In the genomic region with DNA sequence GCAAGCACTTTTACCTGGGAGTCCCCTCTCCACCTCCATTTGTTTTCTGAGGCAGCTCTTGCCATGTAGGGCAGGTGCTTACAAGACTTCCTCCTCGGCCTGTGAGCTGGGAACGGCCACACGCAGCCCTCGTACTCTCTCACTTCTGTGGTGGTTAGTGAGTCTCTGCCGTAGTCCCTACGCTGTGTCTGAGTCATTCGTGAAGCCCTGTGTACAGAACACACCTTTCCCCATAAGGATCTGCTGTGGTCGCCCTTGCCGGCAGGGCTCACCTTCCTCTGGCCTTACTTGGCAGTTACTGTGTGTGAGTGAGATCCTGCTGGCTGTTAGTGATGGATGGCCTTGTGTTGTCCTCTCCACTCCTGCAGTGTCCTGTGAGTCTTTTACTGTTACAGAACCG, we compare ENCODE assay signal across 11 mouse cellular contexts. TPM values are rescaled to one million over a fixed set of nuclear protein-coding genes. Genes with fewer than 3 reads are reported as not detected.
A peak's percentile ranks its signal among the peaks of the same experiment; 100 is the strongest.
DNase-seq lines count a peak whose midpoint lies in the region; ATAC-seq and TF ChIP-seq lines count a peak whose summit lies in the region.
"Had no signal": no experiment of that assay in that cellular context is flagged by ENCODE, and none has a peak within 500 bp of the region (broad histone marks: within the 10 kb centered on the region; RNA-seq: fewer than 3 reads in every experiment).

No protein-coding gene starts in this region.

- no peak overlapping the region for H3K9ac ChIP-seq in hindbrain, embryonic 13.5 days
- no peak overlapping the region for H3K9ac ChIP-seq in hindbrain, embryonic 11.5 days (ENCODE audit: low read depth, low read length)
- H3K9ac ChIP-seq: embryonic facial prominence, embryonic 13.5 days had no signal

- H3K4me1 ChIP-seq in hindbrain, embryonic 13.5 days (replicated peaks): peaks cover 16% of the 10 kb centered on the region
- H3K4me1 ChIP-seq in hindbrain, embryonic 11.5 days (replicated peaks; ENCODE audit: control insufficient read depth, insufficient read depth, low read length): no peaks in the 10 kb centered on the region
- peaks cover 19% of the 10 kb centered on the region for H3K4me1 ChIP-seq in olfactory bulb, adult 2 months (ENCODE audit: control insufficient read depth, insufficient read depth, low read length)
- H3K4me1 ChIP-seq: embryonic facial prominence, embryonic 13.5 days had no signal

- no peak for TF ChIP-seq CTCF in olfactory bulb, adult 2 months (IDR thresholded peaks at IDR 0.05; ENCODE audit: insufficient read depth, low read depth, low read length)

- H3K27me3 ChIP-seq in hindbrain, embryonic 13.5 days: no peaks in the 10 kb centered on the region
- H3K27me3 ChIP-seq in hindbrain, embryonic 11.5 days (ENCODE audit: control insufficient read depth, insufficient read depth, low read length): no peaks in the 10 kb centered on the region
- H3K27me3 ChIP-seq: embryonic facial prominence, embryonic 13.5 days had no signal

- DNase-seq in hindbrain, embryonic 11.5 days (ENCODE audit: low spot score): no peak
- peak; percentile 43 for DNase-seq in urinary bladder, postnatal 14 days (ENCODE audit: low spot score)
- no peak for DNase-seq in urinary bladder, postnatal 25 days (ENCODE audit: low spot score)
- DNase-seq in left cerebral cortex, postnatal 25 days (ENCODE audit: low spot score in 2 of 2): no peak
- no peak for DNase-seq in gastrocnemius, postnatal 36 days

- ATAC-seq in hindbrain, embryonic 13.5 days (ENCODE audit: low FRiP score): no peak
- ATAC-seq in hindbrain, embryonic 11.5 days (ENCODE audit: low FRiP score): no peak
- ATAC-seq in monocyte, adult 5-6 weeks (replicated peaks; ENCODE audit: insufficient number of reproducible peaks, low FRiP score, low TSS enrichment, poor library complexity, severe bottlenecking): no peak; the same call in 1 of the 2 replicates

- H3K9me3 ChIP-seq in hindbrain, embryonic 13.5 days: no peaks in the 10 kb centered on the region
- no peaks in the 10 kb centered on the region for H3K9me3 ChIP-seq in hindbrain, embryonic 11.5 days (ENCODE audit: control insufficient read depth, low read length)
- H3K9me3 ChIP-seq: embryonic facial prominence, embryonic 13.5 days had no signal

- intact Hi-C loops in left cerebral cortex, postnatal 25 days (cut with DNase I): no loop called here
- intact Hi-C loops in gastrocnemius, postnatal 36 days (cut with DNase I): no loop called here

- peaks cover 71% of the 10 kb centered on the region for H3K36me3 ChIP-seq in hindbrain, embryonic 13.5 days
- H3K36me3 ChIP-seq in hindbrain, embryonic 11.5 days (ENCODE audit: control insufficient read depth, insufficient read depth, low read length): peaks cover 8% of the 10 kb centered on the region; the same call in 1 of the 2 replicates

- H3K4me2 ChIP-seq in hindbrain, embryonic 13.5 days: no peak overlapping the region
- H3K4me2 ChIP-seq in hindbrain, embryonic 11.5 days (replicated peaks; ENCODE audit: low read depth, low read length): no peak overlapping the region
- H3K4me2 ChIP-seq: embryonic facial prominence, embryonic 13.5 days; liver, embryonic 11.5 days had no signal

- no peak for TF ChIP-seq POLR2A in olfactory bulb, adult 2 months (IDR thresholded peaks at IDR 0.05; ENCODE audit: insufficient read depth, low read depth, low read length)

- 92% methylated on average over 10 of the region's 10 CpGs for WGBS in hindbrain, embryonic 13.5 days
- 92% methylated on average over 10 of the region's 10 CpGs for WGBS in hindbrain, embryonic 11.5 days
- 87% methylated on average over 10 of the region's 10 CpGs for WGBS in olfactory bulb, adult 2 months

- peak overlapping the region; percentile 69 for H3K27ac ChIP-seq in hindbrain, embryonic 13.5 days
- no peak overlapping the region for H3K27ac ChIP-seq in hindbrain, embryonic 11.5 days (ENCODE audit: low read depth, low read length)
- peak overlapping the region; percentile 18; the same call in 1 of the 2 replicates for H3K27ac ChIP-seq in olfactory bulb, adult 2 months (ENCODE audit: insufficient read depth, low read depth, low read length)
- H3K27ac ChIP-seq: embryonic facial prominence, embryonic 13.5 days had no signal

- H3K4me3 ChIP-seq in hindbrain, embryonic 13.5 days: no peak overlapping the region
- no peak overlapping the region for H3K4me3 ChIP-seq in hindbrain, embryonic 11.5 days (ENCODE audit: low read depth, low read length)
- H3K4me3 ChIP-seq in olfactory bulb, adult 2 months (ENCODE audit: insufficient read depth, low read depth, low read length): no peak overlapping the region
- H3K4me3 ChIP-seq: embryonic facial prominence, embryonic 13.5 days had no signal

RNA-seq across cellular contexts. Expression of a gene that starts 23.2 kb away (rescaled TPM):
- 81.9 and 83.8 TPM in 2 replicates for polyA plus RNA-seq in hindbrain, embryonic 13.5 days (2015; fragmentation: Nextera tagmentation; extraction: Ambion mirVana)
- polyA plus RNA-seq in hindbrain, embryonic 11.5 days (2014; fragmentation: Nextera tagmentation; extraction: Ambion mirVana): 44.2 and 44.7 TPM in 2 replicates
- polyA plus RNA-seq in olfactory bulb, adult 2 months (2012; ENCODE audit: insufficient read depth, insufficient read length, low replicate concordance, missing spikeins): 155 TPM in 1 of 2 replicates, not detected in the other
- total RNA-seq in left cerebral cortex, postnatal 25 days (2021): 10 to 100 TPM; 76.7 to 78.6 TPM
- 16.2 to 36.8 TPM (median 28.3 TPM) in 3 replicates for total RNA-seq in monocyte, adult 5-6 weeks (2017)
- total RNA-seq in gastrocnemius, postnatal 36 days (2021): 10 to 100 TPM; 10.4 to 10.5 TPM

RNA-seq across cellular contexts. Expression of a gene that starts 23.4 kb away (rescaled TPM):
- polyA plus RNA-seq in hindbrain, embryonic 13.5 days (2015; fragmentation: Nextera tagmentation; extraction: Ambion mirVana): 126 and 139 TPM in 2 replicates
- 125 and 130 TPM in 2 replicates for polyA plus RNA-seq in hindbrain, embryonic 11.5 days (2014; fragmentation: Nextera tagmentation; extraction: Ambion mirVana)
- polyA plus RNA-seq in olfactory bulb, adult 2 months (2012; ENCODE audit: insufficient read depth, insufficient read length, low replicate concordance, missing spikeins): not detected in 2 replicates
- total RNA-seq in left cerebral cortex, postnatal 25 days (2021): 10 to 100 TPM; 87.8 to 89.7 TPM
- 34.6 to 49.4 TPM (median 44.2 TPM) in 3 replicates for total RNA-seq in monocyte, adult 5-6 weeks (2017)
- total RNA-seq in gastrocnemius, postnatal 36 days (2021): 10 to 100 TPM; 48.1 to 50.4 TPM

RNA-seq across cellular contexts. Expression of a gene that starts 24.4 kb away (rescaled TPM):
- polyA plus RNA-seq in hindbrain, embryonic 13.5 days (2015; fragmentation: Nextera tagmentation; extraction: Ambion mirVana): 195 and 196 TPM in 2 replicates
- 126 and 170 TPM in 2 replicates for polyA plus RNA-seq in hindbrain, embryonic 11.5 days (2014; fragmentation: Nextera tagmentation; extraction: Ambion mirVana)
- 236 and 251 TPM in 2 replicates for polyA plus RNA-seq in olfactory bulb, adult 2 months (2012; ENCODE audit: insufficient read depth, insufficient read length, low replicate concordance, missing spikeins)
- total RNA-seq in left cerebral cortex, postnatal 25 days (2021): 100 to 1,000 TPM; 228 to 232 TPM
- 53.3 to 103 TPM (median 61.2 TPM) in 3 replicates for total RNA-seq in monocyte, adult 5-6 weeks (2017)
- 10 to 100 TPM; 39.2 to 46.4 TPM for total RNA-seq in gastrocnemius, postnatal 36 days (2021)

RNA-seq across cellular contexts. Expression of a gene that starts 33.7 kb away (rescaled TPM):
- polyA plus RNA-seq in hindbrain, embryonic 13.5 days (2015; fragmentation: Nextera tagmentation; extraction: Ambion mirVana): not detected in 2 replicates
- not detected in 2 replicates for polyA plus RNA-seq in hindbrain, embryonic 11.5 days (2014; fragmentation: Nextera tagmentation; extraction: Ambion mirVana)
- polyA plus RNA-seq in olfactory bulb, adult 2 months (2012; ENCODE audit: insufficient read depth, insufficient read length, low replicate concordance, missing spikeins): not detected in 2 replicates
- under 1 TPM; 0.30 to 0.32 TPM for total RNA-seq in left cerebral cortex, postnatal 25 days (2021)
- not detected in 3 replicates for total RNA-seq in monocyte, adult 5-6 weeks (2017)
- not detected for total RNA-seq in gastrocnemius, postnatal 36 days (2021)
- polyA plus RNA-seq: heart, embryonic 14.5 days had no signal

RNA-seq across cellular contexts. Expression of a gene that starts 57.8 kb away (rescaled TPM):
- 11.7 and 12.9 TPM in 2 replicates for polyA plus RNA-seq in hindbrain, embryonic 13.5 days (2015; fragmentation: Nextera tagmentation; extraction: Ambion mirVana)
- polyA plus RNA-seq in hindbrain, embryonic 11.5 days (2014; fragmentation: Nextera tagmentation; extraction: Ambion mirVana): 9.5 and 12.3 TPM in 2 replicates
- polyA plus RNA-seq in olfactory bulb, adult 2 months (2012; ENCODE audit: insufficient read depth, insufficient read length, low replicate concordance, missing spikeins): not detected in 2 replicates
- total RNA-seq in left cerebral cortex, postnatal 25 days (2021): 10 to 100 TPM; 65.1 to 68.9 TPM
- 6.5 to 18.2 TPM (median 8.3 TPM) in 3 replicates for total RNA-seq in monocyte, adult 5-6 weeks (2017)
- total RNA-seq in gastrocnemius, postnatal 36 days (2021): 10 to 100 TPM; 50.5 to 55.7 TPM
